Mouse (Mus musculus) ES-Bruce4 (cell line): ENCODE measurements around the gene Cul5. TPM values are rescaled to one million over a fixed set of nuclear protein-coding genes. Genes with fewer than 3 reads are reported as not detected.
A peak's percentile ranks its signal among the peaks of the same experiment; 100 is the strongest.

Source experiments
- H3K27ac ChIP-seq: 2 replicates; pipeline ENCODE4 v1.5.1; 2012; ENCODE audit warnings: low read length, inconsistent platforms; ENCODE audit not compliant: insufficient read depth
- H3K27me3 ChIP-seq: 2 replicates; pipeline ENCODE4 v1.6.1; 2012; ENCODE audit warnings: mild to moderate bottlenecking, low read length, inconsistent platforms; ENCODE audit not compliant: control insufficient read depth, poor library complexity, insufficient read depth, severe bottlenecking
- H3K36me3 ChIP-seq: 2 replicates; pipeline ENCODE4 v1.6.1; 2012; ENCODE audit warnings: inconsistent platforms, mild to moderate bottlenecking, low read length, moderate library complexity; ENCODE audit not compliant: control insufficient read depth, poor library complexity, insufficient read depth, severe bottlenecking
- H3K4me1 ChIP-seq: one replicate; pipeline ENCODE4 v1.8.1; 2011; ENCODE audit warnings: low read length; ENCODE audit not compliant: control insufficient read depth, insufficient read depth
- H3K4me3 ChIP-seq: 2 replicates; pipeline ENCODE4 v1.5.1; 2011; ENCODE audit warnings: low read depth, mild to moderate bottlenecking, low read length
- H3K9ac ChIP-seq: 2 replicates; pipeline ENCODE4 v1.6.1; 2012; ENCODE audit warnings: low read depth, mild to moderate bottlenecking, inconsistent platforms; ENCODE audit not compliant: poor library complexity, severe bottlenecking
- H3K9me3 ChIP-seq: replicated peaks from 2 replicates; pipeline ENCODE4 v1.6.1; 2012; ENCODE audit warnings: mild to moderate bottlenecking, low read length, inconsistent platforms; ENCODE audit not compliant: control insufficient read depth, poor library complexity, insufficient read depth, severe bottlenecking
- CTCF ChIP-seq: IDR thresholded peaks from one replicate; pipeline ENCODE4 v1.8.1; 2011; ENCODE audit warnings: low read depth, low read length
- EP300 ChIP-seq: IDR thresholded peaks from 2 replicates; pipeline ENCODE4 v1.6.1; 2011; ENCODE audit warnings: low read depth, low read length; ENCODE audit not compliant: insufficient read depth
- POLR2A ChIP-seq: IDR thresholded peaks from one replicate; pipeline ENCODE4 v1.8.1; 2011; ENCODE audit warnings: low read length; ENCODE audit not compliant: insufficient read depth
- polyA plus RNA-seq: library from polyadenylated mRNA; stranded (reverse); fragments of >200 nt; gene quantifications from 2 replicates; pipeline ENCODE4 v1.2.4, GENCODE M21; 2011; ENCODE audit warnings: low read depth; ENCODE audit not compliant: missing spikeins, insufficient read depth, insufficient read length

Cul5 gene
- polyA plus RNA-seq, result 69.9 and 76.9 TPM in 2 replicates

GRCm38 (mm10) chr9:53669680-53670219 is at the start of gene Cul5:
Cul5 (minus strand) TSS chr9:53670014.
- H3K4me3 ChIP-seq, result peak within 1 kb of the TSS; percentile 76
- no peaks in the 10 kb centered on the region for H3K27me3 ChIP-seq
- no peaks in the 10 kb centered on the region for H3K36me3 ChIP-seq
- no peaks in the 10 kb centered on the region for H3K4me1 ChIP-seq
- H3K9me3 ChIP-seq, result peaks cover 5% of the 10 kb centered on the region
- no peak for TF ChIP-seq EP300
- TF ChIP-seq CTCF, result peak; percentile 14
- peak within 1 kb of the TSS; percentile 83 for H3K27ac ChIP-seq
- peak within 1 kb of the TSS; percentile 89 for H3K9ac ChIP-seq

GRCm38 (mm10) chr9:53705992-53706696 is 36.3 kb upstream of the Cul5 start, which contains the start of gene Rab39:
Rab39 (minus strand) TSS chr9:53706232.
- Histone ChIP-seq H3K27me3 (no peaks in the 10 kb centered on the region), H3K36me3 (no peaks in the 10 kb centered on the region), H3K27ac (peak within 1 kb of the TSS; percentile 37), H3K9me3 (no peaks in the 10 kb centered on the region), H3K4me3 (peak within 1 kb of the TSS; percentile 95), H3K4me1 (no peaks in the 10 kb centered on the region), H3K9ac (peak within 1 kb of the TSS; percentile 51)
- TF ChIP-seq POLR2A (peak; percentile 39), EP300 (no peak; the same call in 1 of the 2 replicates)

GRCm38 (mm10) chr9:53705491-53705991 is 35.7 kb upstream of the Cul5 start:
- Histone ChIP-seq H3K36me3 (no peaks in the 10 kb centered on the region), H3K4me3 (peak overlapping the region; percentile 95), H3K9ac (peak overlapping the region; percentile 51), H3K4me1 (no peaks in the 10 kb centered on the region), H3K27me3 (no peaks in the 10 kb centered on the region), H3K27ac (peak overlapping the region; percentile 37), H3K9me3 (no peaks in the 10 kb centered on the region)
- no peak for TF ChIP-seq POLR2A
- TF ChIP-seq EP300, result no peak
- no peak for TF ChIP-seq CTCF

GRCm38 (mm10) chr9:53702991-53703390 is 33.2 kb upstream of the Cul5 start:
- H3K9me3 ChIP-seq, result no peaks in the 10 kb centered on the region
- no peaks in the 10 kb centered on the region for H3K4me1 ChIP-seq
- no peak overlapping the region for H3K27ac ChIP-seq
- no peak overlapping the region for H3K9ac ChIP-seq
- H3K4me3 ChIP-seq, result no peak overlapping the region
- H3K27me3 ChIP-seq, result no peaks in the 10 kb centered on the region
- TF ChIP-seq CTCF, result no peak
- no peak for TF ChIP-seq POLR2A
- TF ChIP-seq EP300, result no peak
- H3K36me3 ChIP-seq, result no peaks in the 10 kb centered on the region

- Histone ChIP-seq H3K4me1 (no peaks in the 10 kb centered on the region), H3K27ac (no peak overlapping the region), H3K27me3 (no peaks in the 10 kb centered on the region), H3K9me3 (no peaks in the 10 kb centered on the region), H3K9ac (no peak overlapping the region), H3K4me3 (no peak overlapping the region), H3K36me3 (no peaks in the 10 kb centered on the region)
- no peak for TF ChIP-seq EP300
- no peak for TF ChIP-seq CTCF
- TF ChIP-seq POLR2A, result no peak
Observed at GRCm38 (mm10) chr9:53700496-53700895, 30.7 kb upstream of the Cul5 start.

- H3K4me3 ChIP-seq, result no peak overlapping the region
- TF ChIP-seq EP300 (no peak), CTCF (no peak), POLR2A (no peak)
- H3K9me3 ChIP-seq, result no peaks in the 10 kb centered on the region
- no peaks in the 10 kb centered on the region for H3K4me1 ChIP-seq
- H3K9ac ChIP-seq, result no peak overlapping the region
- no peaks in the 10 kb centered on the region for H3K36me3 ChIP-seq
- no peaks in the 10 kb centered on the region for H3K27me3 ChIP-seq
- H3K27ac ChIP-seq, result no peak overlapping the region
Observed at GRCm38 (mm10) chr9:53695846-53696245, 26.0 kb upstream of the Cul5 start.
